Mouse (Mus musculus): Measurements from ENCODE around the gene Sorcs2.
"Not testable (repeated sequence)": the region's sequence is repeated elsewhere in the genome, so short reads cannot be mapped to it uniquely, and the experiment has no call there.

The Sorcs2 gene

DNA sequence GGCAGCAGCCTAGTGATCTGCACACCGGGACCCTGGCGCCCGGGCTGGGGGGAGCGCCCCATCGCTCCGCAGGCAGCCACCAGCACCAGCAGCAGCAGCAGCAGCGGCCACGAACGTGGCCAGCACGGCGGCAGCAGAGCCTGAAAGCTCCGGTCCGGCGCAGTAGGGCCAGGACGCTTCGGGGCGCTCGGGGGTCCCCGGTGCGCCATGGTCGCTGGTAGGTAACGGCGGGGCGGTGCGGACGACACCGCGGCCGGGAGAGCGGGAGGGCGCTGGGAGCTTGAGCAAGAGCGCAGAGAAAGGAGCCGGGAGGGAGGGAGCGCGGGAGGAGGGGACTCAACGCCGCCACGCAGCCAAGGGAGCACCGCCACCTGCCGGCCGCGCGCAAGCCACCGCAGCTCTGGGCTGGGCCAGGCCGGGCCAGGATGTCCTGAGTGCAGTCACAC lies at the start of gene Sorcs2:
Sorcs2 (minus strand) TSS at position 303 of the 446 bp plus-strand sequence.
- peak; percentile 92 to 94 for DNase-seq

DNA sequence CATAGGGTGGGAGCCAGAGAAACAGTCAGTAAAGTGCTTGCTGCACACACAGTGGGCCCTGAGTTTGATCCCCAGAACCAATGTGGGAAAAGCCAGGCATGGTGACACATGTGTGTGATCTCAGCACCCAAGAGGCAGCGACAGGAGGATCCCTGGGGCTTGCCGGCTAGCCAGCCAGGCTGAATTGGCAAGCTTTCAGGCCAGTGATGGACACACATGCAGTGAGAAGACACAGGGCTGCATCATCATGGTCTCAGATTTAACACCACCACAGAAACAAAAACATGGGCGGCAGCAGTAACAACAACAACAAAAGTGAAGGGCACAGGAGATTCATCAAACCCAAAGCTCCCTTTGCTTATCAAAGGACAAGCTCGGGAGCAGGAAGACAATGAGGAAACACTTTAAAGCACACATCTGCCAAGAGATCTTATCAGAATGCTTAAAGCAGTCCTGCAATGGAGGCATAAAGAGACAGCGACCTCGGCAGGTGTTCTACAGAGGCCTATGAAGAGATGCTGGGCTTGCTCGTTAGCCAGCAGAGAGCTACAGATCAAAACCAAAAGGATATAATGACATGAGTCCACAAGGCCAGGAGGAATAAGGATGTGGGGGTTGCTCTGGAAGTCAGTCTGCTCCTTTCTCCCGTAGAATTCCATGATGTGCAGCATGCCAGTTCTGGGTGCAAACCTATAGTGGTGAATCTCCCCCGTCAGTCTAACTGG lies 48.4 kb upstream of the Sorcs2 start:
- DNase-seq = no peak

DNA sequence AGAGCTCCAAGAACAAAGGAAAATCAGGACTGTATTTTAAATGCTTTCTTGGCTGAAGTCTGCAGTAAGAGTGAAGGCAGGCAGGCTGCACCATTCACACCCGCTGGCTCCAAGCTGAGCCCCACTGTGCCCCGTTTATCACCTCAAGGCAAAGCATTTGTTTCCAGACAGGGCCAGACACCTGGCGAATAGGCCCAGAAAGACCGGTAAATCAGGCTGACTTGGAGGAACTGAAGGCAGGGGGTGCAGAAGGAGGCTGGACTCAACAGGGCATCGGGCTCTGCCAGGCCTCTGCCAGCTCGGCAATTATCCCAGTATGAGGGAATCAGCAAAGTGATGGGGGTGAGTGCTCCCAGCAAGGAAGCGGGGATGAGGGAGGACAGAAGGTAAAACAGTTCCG lies 47.1 kb upstream of the Sorcs2 start:
- DNase-seq = no peak

DNA sequence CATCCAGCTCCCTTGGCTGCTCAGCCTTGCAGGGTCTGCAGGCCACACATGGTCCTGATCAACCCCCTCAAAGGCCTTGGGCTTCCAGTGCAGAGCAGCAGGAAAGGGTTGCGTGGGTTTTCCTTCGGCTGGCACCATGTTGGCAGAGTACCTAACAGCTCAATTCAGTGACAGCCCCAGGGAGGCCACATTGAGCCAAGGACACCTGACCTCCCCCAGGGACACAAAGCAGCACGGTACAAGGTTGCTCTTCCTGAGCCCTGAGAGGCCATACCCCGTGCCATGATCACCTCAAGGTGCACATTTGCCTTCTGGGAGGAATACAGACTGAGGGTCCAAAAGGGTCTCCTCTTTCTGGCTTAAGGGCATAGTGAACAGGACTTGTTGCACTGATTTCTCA lies 46.7 kb upstream of the Sorcs2 start:
- no peak for DNase-seq

DNA sequence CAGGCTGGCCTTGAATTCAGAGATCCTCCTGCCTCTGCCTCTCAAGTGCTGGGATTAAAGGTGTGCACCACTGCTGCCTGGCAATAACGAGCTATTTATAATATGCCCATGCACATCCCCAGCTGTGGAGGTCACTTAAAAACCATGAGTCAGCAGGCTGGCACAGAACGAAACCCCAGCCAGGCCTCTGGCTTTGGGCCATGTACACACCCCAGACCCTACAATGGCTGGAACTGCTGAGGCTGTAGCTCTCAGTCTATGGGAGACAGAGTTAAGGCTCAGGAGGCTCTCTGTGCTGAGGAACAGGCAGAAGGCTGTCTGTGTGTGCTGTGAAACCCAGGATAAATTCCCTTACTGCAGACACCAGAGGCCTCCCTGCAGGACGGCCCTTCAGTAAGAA lies 42.8 kb upstream of the Sorcs2 start:
- DNase-seq = no peak

DNA sequence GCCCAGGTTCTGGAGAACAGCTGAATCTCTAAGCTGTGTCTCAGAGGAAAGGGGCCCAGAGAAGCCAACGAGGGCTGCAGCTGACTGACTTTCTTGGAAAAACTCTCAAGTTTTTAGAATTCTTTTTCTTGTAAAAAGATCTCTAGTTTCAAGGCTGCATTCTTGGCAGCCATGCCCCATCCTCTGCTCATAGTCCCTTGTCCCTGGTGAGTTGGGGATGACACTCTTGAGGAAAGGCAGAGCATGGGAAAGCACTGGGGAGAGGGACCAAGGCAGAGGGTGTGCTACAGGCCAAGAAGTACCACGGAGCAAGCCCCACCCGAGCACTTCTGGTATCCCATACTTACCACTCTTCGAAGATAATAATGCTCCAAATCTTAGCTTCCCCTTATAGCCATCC lies 38.9 kb upstream of the Sorcs2 start:
- DNase-seq = no peak

DNA sequence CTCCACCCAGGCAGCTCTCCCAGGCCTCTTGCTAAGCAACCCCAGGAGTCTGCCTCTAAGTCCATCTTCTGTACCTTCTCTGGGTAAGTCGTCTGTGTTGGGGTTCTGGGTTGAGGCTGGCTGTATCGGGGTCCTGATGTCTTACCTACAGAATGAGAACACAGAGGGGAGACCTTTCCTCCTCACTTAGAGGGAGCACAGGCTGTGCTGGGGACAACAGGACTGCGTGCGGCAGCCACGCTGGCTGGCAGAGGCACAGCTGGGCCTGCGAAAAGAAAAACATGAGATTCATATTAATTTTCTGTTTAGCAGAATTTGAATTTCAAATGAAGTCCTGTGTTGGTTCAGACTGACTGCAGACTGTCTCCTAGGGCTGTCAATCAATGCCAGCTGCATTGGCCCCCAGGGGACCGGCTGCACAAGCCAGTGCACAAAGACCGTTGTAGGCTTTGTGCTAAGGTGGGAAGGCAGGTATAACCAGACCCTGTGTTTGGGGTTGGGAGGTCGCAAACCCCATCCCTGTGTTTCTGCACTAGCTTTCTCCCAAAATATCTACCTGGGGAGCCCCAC lies 36.5 kb upstream of the Sorcs2 start:
- no peak for DNase-seq

DNA sequence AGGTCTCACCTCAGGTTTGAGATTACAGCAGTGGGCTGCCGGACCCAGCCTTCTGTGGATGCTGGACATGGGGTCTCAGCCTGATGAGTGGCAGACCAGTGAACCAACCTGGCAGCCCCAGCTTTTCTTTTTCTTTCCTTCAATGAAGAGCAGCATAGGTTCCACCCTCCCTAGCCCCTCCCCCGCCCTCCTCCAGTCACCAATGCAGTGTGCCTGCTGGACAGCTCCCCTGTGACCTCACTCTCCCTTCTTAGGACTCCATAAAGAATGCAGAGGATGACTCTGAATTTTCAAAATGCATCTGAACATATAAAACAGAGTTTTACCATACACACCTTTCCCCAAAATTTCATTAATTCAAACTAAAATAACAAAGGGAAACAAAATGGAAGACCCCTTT lies 33.8 kb upstream of the Sorcs2 start:
- DNase-seq = peak; percentile 42

DNA sequence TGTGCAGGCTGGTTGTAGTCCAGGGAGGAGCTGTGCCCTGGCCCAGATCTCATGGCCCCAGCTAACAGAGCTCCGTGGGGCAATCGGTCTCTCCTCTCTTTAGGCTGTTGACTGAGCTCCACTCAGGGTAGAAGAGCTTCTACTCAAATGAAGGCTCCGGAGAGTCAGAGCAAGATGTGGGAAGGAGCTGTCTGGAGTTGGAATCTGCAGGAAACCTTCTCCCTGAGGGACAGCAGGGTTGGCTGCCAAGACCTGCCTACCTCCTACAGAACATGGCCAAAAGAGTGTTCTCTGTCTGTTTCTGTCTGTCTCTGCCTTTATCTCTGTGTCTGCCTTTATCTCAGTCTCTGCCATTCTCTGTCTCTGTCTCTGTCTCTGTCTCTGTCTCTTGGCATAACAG lies 31.6 kb upstream of the Sorcs2 start:
- no peak for DNase-seq

DNA sequence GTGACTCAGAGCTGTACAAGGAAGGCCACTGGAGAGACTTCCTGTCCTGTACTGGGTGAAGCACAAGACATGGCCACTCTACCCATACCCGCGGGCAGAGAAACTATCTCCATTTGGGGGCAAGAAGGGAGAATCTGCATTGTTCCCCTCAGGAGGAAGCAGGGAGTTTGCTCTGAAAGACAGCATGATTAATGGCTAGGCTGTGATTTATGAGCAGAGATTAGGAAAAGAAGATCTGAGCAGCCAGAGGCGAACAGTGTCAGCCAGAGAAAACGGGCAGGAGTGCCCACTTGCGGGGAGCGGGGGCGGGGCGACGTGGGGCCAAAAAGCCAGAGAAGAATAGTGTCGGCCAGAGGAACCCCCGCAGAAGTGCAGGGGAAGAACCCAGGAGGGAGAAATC lies 29.9 kb upstream of the Sorcs2 start:
- peak; percentile 14 to 30 for DNase-seq

DNA sequence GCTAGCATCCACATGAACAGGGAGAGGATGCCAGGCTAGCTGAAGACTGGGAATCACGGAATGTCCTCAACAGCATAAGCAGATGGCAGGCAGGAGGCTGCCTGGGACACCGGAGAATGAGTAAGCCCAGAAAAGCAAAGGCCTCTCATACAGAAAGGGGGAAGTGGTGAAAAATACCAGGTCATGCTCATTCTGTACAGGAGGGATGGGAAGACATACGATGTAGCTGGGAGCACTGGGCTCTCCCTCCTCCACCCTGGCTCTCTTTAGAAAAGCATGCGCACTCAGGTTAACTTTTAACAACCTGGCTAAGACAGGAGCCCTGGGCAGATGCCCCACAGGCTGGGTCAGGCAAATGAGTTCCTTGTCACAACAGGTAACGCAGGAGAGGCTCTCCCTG lies 28.5 kb upstream of the Sorcs2 start:
- DNase-seq = peak; percentile 24 to 45

DNA sequence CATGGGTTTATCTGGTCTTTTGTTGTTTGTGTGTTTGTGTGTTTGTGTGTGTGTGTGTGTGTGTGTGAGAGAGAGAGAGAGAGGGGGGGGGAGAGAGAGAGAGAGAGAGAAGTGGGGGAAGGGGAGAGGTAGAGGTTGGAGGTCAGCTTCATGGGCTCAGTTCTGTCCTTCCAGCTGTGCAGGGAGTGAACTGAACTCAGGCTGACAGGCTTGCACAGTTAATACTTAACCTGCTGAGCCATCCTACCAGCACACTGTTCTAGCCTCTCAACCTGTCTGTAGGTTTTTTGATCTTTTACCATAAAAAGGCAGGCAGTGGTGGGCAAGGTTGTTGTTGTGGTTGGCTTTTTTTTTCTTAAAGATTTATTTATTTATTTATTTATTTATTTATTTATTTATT lies 26.7 kb upstream of the Sorcs2 start:
- no peak for DNase-seq

DNA sequence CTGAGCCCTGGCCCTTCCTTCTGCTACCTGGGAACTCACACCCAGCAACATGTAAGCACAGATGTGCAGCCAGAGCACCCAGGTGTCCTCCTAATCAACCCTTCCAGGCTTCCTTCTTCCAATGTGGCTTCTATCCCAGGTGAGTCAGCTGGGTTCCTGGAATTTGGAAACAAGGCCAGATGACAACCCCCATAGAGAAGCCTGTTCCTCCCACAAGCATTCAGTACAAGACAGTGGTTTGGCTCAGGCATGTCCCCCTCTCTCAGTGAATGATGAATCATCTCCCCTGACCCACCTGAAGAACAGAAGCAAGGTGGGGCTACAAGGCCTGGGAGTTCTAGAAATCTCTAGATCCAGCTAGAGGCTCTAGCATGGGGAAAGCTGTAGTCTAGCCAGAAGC lies 24.8 kb upstream of the Sorcs2 start:
- DNase-seq = no peak

DNA sequence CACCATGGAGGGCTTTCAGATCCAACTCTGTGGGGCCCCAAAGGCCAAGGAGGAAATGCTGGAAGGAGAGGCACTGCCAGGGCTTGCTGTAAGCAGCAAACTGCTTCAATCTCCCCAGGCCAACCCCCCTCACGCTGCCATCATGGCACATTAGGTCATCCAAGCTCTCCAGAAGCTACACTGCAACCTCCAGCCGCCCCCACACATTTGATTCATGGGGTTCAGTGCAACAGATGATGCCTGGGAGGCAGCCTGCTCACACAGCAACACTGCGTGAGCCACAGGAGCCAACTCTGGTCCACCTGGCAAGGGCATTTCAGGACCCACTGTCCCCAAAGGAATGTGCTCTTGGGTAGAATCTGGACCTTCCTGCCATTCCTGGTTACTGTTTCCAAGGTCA lies 21.9 kb upstream of the Sorcs2 start:
- no peak for DNase-seq

DNA sequence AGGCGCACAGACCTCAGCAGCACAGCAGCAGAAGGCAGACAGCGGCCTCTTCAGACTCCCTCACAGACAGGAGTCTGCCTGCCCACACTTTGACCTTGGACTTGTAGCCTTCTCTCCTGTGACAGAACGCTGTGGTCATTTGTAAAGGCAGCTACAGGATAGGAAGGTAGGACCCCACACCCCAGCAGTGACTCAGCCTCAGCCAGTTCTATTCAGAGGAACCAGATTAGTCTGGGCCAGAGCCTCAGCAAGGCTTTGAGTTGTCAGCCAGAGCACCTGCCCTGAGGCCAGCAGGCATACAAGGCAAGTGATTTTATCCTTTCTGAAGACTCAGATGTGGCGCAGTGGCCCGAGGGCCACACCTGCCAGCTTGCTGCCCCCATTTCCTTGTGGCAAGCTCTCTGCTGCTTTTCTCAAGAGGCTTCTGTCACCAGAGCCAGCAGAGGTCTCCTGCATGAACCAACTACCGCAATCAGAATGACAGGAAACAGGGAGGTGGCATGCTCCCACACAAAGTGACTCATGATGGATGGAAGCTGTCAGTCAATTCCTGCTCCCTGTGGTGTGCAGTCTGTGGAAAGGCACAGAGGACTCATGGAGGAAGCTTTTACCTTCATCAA lies 16.9 kb upstream of the Sorcs2 start:
- DNase-seq = no peak

DNA sequence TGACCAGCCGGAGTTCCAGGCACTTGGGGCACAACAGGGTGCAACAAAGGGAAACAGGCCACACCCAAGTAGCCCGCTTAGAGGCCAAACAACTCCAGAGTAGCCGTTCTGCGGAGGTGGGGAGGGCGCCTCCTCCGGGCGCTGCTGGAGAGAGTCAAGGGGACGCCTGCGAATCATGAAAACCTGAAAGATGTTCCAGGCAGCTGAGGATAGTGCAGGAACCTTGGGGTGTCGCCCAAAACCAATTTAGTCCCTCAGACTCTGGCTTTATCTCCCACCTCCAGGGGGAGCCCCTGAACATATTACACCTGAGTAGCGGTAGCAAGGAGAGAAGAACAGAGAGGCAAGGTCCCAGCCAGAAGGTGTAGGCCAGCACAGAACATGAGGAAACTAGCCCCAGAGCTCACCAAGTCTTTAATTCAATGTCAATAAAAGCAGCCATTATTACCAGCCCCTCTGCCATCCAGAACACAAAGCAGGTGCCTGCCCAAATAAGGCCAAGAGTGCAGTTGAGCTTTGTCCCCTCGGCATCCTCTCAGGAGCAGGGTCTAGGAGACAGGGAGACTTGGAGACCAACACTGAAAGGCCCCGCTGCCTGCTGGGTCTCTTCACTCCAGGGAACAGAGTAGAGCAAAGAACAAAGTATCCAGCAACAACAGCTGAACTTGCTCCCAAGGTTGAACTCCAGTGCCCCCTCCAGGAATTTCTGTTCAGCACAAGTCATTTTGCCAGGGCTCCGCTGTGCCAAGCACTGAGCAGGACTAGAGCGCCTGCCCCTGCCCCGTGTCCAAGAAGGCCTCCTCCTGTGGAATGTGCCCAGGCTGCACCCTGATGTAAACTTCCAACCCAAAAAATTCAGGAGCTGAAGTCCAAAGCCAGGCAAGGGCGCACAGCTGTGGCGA lies 775 bp upstream of the Sorcs2 start:
- DNase-seq = peak; percentile 66 to 77

DNA sequence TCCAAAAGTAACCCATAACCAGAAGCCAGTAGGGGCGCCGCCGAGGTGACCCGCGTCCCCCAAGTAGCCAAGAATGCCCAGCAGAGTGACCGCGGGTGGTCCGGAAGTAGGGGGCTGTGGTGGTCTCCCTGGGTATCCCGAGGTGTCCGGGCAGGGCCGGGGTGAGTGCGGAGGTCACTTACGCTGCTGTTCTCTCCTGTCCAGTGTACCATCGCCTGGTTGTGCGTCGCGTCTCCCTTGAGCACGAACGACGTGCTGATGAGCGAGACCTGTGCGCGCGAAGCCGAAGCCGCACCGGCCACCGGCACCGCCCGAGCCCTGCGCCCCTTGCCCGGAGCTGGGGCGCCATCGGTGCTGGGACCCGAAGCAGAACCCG lies 567 bp downstream of the Sorcs2 start:
- peak in 1 of 2 experiments; percentile 64 for DNase-seq

DNA sequence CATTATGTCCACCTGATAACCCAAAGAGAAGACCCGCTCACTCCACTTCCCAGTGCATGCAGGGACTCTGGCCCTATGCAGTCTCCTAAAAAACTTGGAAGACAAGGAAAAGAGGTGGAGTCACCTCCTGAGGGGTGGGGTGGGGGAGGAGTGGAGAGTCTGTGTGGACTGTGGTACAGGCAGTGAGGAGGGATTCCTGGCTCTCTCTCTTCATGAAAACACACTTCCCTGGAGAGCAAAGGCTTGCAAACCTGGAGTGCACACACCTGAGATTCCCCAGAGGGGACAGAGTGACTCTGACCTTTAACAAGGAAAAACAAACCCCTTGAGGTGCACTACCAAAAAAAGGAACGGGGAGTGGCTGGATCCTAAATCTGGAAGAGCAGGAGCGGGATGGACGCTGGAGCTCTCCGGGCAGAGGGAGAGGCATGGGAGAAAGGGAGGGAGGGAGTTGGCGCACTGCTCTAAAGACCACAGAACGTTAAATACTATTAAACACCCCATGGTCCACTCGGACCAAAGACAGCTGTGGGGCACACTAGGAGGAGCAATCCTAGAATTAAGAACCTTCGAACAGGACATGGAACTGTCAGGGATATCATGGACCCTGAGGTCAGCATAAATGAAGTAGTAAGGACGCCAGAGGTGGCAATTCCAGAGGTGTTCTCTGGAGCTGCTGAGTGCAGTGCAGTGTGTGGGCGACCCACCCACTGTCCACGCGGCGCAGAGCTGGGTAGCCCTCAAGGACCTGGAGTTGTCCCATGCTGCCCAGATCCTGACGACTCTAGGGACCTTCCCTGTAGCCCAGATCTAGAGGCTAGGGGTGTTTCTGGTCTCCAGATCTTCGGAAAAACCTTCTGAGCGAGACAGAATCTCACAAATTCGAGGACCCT lies 1.2 kb downstream of the Sorcs2 start:
- DNase-seq = peak in 1 of 2 experiments; percentile 65

DNA sequence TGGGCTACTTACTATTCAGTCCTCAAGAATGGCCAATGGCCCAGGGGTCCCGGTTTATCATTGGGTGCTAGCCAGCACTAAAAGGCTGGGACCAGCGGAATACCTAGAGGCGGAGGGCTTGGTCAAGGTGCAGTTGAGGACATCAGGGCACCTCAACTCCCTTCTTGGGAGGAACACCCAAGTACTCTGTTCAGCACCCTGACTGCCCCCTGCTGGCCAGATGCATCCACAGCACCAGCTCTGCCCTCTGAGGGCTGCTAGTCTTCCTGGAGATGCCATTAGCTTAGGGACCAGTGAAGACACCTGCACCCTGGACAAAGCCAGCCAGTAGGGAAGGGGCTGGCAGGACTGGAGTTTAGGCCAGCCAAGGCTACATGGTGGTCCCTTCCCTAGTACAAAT lies 1.9 kb downstream of the Sorcs2 start:
- peak; percentile 90 to 91 for DNase-seq

DNA sequence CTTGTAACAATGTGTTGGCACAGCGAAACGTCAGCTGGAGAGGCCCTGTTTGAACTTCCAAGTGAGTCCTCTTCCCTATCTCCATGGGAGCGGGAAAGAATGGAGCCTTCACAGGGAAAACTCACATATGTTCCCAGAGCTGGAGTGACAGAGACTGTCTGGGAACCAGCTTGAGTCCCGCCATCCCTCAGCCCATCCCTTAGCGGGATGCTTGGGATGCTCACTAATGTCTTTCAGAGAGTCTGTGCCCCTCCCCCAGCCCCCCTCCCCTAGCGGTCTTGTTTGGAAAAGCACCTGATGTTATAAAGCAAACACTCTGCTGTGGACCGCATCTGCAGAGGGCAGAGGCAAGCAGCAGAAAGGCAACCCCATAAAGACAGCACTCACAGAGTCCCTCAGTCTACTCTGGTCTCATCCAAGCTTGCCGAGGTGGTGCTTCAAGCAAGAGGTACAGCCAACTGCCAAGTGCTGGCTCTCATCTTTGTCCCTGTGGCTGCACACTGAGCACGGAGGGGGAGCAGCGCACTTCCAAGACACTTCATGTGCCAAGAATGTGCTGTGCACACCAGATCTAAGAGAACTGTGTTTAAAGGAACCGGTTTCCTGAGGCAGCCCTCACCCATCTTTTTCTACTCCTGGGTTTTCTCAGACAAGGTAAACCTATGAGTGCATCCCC lies 3.0 kb downstream of the Sorcs2 start:
- no peak for DNase-seq

DNA sequence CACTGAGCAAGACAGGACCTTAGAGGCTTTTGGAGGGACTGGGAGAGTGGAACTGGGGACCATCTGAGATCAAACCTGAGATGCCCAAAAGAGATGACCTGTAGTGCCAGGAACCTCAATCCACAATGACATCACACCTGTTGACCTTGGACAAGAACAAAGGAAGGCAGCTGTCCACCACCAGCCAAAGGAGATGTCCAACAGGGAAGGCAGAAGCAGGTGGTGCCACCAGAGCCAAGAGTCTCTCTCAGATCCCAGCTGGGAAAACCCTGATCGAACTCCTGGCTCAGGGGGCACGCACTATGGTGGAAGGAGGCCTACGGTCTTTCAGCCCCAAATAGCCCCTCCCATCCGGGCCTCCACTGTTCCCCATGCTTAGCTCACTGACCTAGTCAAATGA lies 6.2 kb downstream of the Sorcs2 start:
- no peak for DNase-seq

DNA sequence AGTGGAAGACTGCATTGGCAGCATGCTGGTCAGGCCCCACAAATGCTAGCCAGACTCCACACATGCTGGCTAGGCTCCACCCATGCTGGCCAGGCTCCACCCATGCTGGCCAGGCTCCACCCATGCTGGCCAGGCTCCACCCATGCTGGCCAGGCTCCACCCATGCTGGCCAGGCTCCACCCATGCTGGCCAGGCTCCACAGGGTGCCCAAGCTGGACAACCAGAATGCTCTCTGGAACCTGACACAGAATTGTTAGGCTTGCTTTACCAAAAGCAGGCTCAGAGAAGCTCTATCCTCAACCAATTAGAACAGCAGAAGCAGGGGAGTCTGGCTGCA lies 7.4 kb downstream of the Sorcs2 start:
- not testable (repeated sequence) for DNase-seq

All from kidney, postnatal 4 days (tissue).